Mouse (Mus musculus): ENCODE measurements at regions not wholly inside any gene's neighbourhood (a gene's known extent, or its start where the extent isn't known, plus 50 kb on each side); places are given as distances from the start of the nearest gene placed in this dataset.
"Not testable (repeated sequence)": the region's sequence is repeated elsewhere in the genome, so short reads cannot be mapped to it uniquely, and the experiment has no call there.

GRCm38 (mm10) chr7:59797212-59797611, 207.6 kb downstream of the Snurf start:
- H3K4me3 ChIP-seq; intact Hi-C loops (cut with DNase I); DNase-seq (ENCODE audit: extremely low spot score in 1 of 2, low spot score in 2 of 2); H3K27ac ChIP-seq: not testable (repeated sequence)

- intact Hi-C loops (cut with DNase I); H3K27ac ChIP-seq; H3K4me3 ChIP-seq: not testable (repeated sequence)
- peak; percentile 7 to 10 for DNase-seq (ENCODE audit: extremely low spot score in 1 of 2, low spot score in 2 of 2)
These were observed 235.1 kb downstream of the Snurf start for GRCm38 (mm10) chr7:59769749-59770148.

- DNase-seq (ENCODE audit: extremely low spot score in 1 of 2, low spot score in 2 of 2) = peak; percentile 10 to 22
- intact Hi-C loops (cut with DNase I) = not testable (repeated sequence)
These were observed 236.2 kb downstream of the Snurf start for GRCm38 (mm10) chr7:59768641-59769040.

GRCm38 (mm10) chr7:59767325-59767724, 237.5 kb downstream of the Snurf start:
- intact Hi-C loops (cut with DNase I); H3K4me3 ChIP-seq; H3K27ac ChIP-seq: not testable (repeated sequence)
- peak in 1 of 2 experiments; percentile 7 for DNase-seq (ENCODE audit: extremely low spot score in 1 of 2, low spot score in 2 of 2)

More at GRCm38 (mm10) chr7:59768641-59769040, 236.2 kb downstream of the Snurf start:
- not testable (repeated sequence) for H3K4me3 ChIP-seq, H3K27ac ChIP-seq

All from left cerebral cortex, adult 2 months (tissue).